Mouse (Mus musculus) embryonic fibroblast, embryonic 13.5 days (primary cell): ENCODE measurements around the gene Mapre3.

Experiments used
- CTCF ChIP-seq: IDR thresholded peaks from 2 replicates; pipeline ENCODE4 v1.5.1; 2011; ENCODE audit warnings: mild to moderate bottlenecking, control low read depth, low read length, moderate library complexity, borderline replicate concordance; ENCODE audit not compliant: insufficient read depth
- POLR2A ChIP-seq: IDR thresholded peaks from 2 replicates; pipeline ENCODE4 v1.6.1; 2011; ENCODE audit warnings: low read depth, mild to moderate bottlenecking, control low read depth, low read length, moderate library complexity

DNA sequence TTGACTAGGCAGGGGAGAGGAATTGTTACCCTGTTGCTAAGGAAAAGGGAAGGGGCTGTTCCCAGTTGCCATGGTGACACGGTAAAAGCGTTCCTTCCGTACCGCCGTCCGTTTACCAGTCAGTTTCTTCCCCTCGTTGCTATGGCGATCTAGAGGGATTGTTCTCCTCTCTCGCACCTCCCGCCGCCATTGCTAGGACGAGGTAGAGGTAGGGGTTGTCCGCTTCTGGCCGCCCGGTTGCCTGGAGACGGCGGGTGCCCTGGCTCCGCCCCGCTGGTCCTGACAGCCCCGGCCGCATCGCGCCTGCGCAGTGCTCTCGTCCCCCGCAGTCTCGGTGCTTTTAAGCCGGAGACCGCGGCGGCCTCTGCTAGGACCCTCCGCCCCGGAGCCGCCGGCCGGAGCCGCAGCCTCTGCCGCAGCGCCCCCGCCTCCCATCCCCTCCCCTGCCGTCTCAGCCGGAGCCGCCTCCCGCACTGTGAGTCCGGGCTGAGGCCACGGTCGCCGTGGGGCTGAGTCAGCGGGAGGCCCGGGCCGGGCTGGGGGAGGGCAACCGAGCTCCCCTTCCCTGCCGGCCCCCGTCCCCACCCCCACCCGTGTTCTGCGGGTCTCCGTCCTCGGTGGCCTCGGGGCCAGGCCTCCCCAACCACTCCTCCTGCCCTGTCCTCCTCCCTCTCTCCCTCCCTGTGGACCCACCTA lies at the start of gene Mapre3:
- TF ChIP-seq POLR2A (0 out of 2 replicates have a peak, but pooled peaks have one; percentile 50), CTCF (no peak)
